Mouse (Mus musculus) layer of hippocampus, postnatal 10 days (tissue): ENCODE data around the gene Rnf222. TPM values are rescaled to one million over a fixed set of nuclear protein-coding genes. Genes with fewer than 3 reads are reported as not detected.
"Not testable (repeated sequence)": the region's sequence is repeated elsewhere in the genome, so short reads cannot be mapped to it uniquely, and the experiment has no call there.

Source experiments
- DNase-seq, 2 experiments: peaks; one replicate each; pipeline ENCODE4 v3.0.0; 2021; ENCODE audit warnings: low spot score in 2 of 2
- total RNA-seq, 2 experiments: library from RNA; stranded (reverse); gene quantifications; 2 replicates each; pipeline ENCODE4 v1.2.3; 2021

Gene Rnf222
- total RNA-seq, 2 experiments from 2014 or later: not detected

DNA sequence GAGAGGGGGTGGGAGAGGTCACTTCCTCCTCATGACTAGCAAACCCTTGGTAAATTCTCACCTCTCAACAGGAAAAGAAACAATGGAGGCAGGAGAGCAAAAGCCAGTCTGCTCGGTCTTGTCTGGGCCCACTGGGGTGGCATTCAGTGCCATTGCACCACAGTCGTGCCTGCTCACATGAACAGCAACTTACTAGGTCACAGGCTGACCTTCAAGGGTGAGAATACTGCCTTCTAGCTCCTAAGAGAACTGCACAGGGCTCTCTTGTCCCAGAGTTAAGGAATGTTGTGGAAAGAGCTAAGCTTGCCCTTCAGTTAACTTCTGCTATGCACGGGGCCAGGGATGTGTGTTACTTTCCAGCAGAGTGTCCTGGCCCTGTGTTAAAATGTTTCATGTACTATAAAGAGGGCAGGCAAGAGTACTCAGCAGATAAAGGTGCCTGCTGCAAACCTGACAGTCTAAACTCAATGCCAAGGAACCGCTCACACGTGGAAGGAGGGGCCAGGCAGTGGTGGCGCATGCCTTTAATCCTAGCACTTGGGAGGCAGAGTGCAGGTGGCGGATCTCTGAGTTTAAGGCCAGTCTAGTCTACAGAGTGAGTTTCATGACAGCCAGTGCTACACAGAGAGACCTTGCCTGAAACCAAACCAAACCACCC is 20.6 kb downstream of the Rnf222 start:
- DNase-seq: no peak

DNA sequence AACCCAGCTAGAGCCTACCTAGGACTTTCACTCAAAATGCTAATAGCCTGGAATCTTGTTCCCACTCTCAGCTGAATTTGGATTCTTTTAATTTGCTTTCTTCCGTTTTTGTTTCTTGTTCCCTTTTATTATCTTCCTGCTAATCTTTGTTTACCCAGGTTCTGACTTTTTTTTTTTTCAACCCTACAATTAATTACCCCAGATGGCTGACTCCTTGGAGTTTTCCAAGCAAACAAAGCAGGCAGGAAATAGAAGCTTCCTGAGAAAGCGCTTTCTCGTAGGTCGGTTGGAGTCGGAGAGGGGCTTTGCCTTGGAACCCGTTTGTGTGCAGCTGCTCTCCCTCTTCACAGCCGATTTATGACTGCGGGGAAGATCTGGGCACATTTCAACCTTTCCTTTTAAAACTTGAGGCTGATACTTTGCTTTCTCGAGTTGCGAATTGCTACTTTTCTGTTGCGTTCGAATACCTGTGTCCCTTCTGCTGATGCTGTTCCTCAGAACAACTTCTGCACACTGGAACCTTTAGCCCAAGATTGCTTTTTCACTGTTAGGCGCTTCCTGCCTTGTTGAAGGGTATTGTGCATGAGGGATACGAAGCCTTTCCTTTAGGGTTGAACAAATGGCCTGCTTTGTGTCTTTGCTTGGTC is 23.3 kb downstream of the Rnf222 start:
- DNase-seq: no peak

DNA sequence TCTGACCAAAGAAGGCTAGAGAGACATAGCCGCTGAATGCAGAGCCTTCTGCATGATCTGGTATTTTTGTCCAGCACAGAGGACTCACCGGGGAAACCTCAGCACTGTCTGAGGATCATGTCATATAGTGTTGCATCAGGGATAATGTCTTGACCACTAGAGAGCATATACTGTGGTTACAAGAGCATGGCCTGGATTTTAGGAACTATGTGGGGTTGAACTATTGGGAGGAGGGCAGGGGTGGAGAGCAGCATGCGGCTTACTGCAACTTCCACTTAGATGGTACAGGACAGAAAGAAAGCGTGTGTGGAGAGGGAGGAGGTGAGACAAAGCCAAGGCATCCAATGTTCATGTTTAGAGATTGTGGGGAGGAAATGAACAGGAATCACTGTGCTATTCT is 26.2 kb downstream of the Rnf222 start:
- no peak for DNase-seq

DNA sequence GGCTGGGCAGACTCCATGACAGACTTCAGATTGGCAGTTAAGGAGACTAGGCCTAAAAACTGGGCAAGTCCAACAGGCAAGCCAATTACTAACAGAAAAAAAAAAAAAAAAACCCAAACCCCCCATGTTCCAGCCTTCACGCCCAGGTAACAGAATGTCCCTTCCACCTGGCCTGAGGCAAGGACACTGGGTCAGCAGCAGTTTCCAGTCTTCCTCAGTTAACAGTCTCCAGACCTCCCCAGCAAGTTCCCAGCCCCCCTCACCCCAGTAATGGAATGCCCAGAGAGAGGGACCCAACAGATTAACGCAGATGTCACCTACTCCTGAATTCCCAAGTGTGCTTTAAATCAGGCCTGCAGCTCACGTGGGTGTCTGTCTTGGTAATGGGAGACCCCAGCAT is 34.8 kb downstream of the Rnf222 start:
- no peak for DNase-seq

DNA sequence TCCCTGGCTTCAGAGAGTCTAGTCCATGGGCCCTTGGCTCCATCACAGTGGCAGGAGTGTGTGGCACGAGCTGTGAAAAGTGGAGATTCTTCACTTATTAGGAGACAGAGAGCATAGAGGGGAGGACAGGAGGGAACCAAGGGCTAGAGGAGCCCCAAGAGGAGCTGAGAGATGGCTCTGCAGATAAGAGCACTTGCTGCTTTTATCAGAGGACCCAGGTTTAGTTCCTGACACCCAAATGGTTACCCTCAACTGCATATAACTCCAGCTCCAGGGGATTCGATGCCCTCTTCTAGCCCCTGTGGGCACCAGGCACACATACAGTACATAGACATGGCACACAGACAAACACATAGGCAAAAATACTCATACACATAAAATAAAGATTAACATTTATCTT is 36.4 kb downstream of the Rnf222 start:
- no peak for DNase-seq

DNA sequence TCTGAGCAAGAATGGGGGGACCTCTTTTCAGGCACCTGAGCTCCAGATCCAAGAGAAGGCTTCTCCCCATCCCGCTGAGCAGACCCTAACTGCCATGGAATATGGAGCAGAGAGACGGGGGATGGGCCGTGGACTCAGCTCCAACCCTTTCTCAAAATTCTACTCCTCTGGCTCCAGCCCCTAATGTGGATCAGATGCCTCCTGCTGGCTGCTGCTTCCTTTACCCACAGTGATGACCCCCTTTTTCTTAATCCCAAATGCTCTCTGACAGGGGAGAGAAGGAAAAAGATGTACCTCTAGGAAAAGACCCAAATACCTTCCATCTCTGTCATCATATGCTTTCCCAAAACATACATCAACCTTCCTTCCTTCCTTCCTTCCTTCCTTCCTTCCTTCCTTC is 38.6 kb downstream of the Rnf222 start, which contains the start of gene Odf4:
Gene Odf4, minus strand, starts transcription at position 101 of the 400 bp plus-strand sequence.
- DNase-seq: no peak

DNA sequence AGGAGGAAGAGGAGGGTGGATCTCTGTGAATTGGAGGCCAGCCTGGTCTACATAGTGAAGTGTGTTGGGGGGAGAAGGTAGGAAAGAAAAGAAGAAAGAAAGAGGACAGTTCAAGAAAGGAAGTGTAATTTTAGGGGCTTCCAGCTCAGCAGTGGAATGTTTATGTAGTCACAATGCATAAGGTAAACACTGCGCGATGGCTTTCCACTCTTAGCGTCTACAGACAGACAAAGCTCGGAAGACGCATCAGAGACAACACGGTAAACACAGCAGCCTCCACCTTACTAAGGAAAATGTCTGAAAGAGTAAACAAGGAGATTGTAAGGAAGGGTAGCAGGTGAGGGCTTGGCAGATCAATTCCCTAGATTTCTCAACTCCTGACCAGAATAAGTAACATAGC is 41.6 kb downstream of the Rnf222 start:
- DNase-seq: no peak

DNA sequence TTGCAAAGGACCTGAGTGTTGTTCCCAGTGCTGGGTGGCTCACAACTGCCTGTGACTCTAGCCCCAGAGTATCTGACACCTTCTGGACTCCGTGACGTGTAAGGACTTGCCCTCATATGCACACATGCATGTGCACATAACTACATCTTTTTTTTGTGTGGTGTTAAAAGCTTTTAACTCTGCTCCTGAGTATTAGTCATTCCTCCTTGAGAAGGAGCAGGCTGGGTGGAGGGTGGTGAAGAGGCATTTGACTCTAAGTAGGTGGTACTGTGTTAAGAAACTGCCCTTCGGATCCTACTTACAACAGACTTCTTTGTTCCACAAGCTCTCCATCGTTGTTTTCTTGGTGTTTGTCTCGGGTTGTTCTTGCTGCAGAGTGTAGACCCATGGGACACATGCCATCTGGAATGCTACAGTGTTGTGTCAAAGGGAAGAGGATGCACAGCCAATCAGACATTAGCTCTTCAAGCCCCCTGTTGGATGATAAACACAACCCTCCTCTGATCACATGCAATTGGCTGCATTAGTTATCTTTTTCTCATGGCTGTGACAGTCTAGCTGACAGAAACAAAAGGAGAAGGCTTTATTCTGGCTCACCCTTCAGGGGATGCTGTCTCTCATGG is 45.6 kb downstream of the Rnf222 start:
- DNase-seq: no peak

DNA sequence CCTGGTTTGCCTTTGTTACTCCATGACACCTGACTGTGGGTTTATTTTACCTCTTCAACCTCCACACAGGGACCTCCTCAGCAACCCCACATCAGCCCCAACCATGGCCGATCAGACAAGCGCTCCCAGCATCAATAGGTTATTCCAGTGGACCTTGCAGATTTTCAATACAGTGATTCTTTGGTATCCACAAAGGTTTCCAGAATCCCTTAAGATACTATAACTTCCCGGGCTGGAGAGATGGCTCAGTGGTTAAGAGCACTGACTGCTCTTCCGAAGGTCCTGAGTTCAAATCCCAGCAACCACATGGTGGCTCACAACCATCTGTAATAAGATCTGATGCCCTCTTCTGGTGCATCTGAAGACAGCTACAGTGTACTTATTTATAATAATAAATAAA is 48.6 kb downstream of the Rnf222 start:
- DNase-seq: not testable (repeated sequence)

DNA sequence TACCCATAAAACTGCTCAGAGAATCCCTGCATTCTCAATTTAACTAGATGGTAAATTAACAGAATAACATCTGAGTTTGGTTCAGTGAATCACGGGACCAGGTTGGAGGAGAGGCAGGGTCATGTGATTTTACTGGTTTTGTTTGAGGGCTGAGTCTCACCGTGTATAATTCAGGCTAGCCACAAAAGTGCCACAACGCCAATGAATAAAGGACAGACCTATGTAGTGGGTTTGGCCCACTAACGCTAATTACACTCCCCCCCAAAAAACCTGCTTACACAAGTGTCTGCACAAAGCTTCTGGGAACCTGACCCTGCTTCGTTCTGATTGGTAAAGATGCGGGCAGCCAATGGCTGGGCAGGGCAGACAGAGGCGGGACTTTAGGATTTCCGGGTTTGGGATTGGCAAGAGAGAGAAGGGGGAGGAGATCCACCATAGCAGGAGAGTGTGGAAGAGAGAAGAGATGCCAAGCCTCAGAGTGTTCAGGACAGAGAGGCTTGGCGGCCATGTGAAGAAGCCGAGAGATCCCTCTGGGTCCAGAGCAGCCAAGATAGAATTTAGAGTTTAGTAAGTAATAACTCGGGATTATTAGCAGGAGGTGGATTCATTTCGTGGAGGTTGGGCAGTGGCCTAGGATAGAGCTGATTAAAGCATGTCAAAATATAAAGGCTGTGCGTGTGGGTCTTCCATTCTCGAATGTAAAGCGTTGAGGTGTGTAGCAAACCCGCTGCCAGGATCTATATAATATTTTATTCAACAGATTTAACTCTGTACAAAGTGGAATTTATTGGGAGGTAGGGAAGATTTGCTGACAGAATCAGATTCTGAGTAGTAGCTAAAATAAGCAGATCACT is 51.3 kb downstream of the Rnf222 start:
- peak; percentile 77 to 84 for DNase-seq

DNA sequence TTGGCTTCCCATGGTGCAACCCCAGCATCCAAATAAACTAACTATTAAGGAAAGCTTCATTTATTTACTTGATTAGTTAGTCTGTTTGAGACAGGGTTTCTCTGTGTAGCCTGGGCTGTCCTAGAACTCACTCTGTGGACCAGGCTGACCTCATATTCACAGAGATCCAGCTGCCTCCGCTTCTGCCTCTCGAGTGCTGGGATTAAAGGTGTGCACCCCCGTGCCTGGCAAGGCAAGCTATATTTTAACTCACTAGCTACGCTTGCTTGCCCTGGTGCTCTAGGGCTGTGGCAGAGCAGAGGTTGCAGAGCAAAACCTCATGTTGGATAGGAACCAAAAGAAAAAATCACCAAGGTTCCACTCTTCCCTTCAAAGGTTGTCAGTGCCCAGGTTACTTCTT is 52.2 kb downstream of the Rnf222 start:
- no peak for DNase-seq

DNA sequence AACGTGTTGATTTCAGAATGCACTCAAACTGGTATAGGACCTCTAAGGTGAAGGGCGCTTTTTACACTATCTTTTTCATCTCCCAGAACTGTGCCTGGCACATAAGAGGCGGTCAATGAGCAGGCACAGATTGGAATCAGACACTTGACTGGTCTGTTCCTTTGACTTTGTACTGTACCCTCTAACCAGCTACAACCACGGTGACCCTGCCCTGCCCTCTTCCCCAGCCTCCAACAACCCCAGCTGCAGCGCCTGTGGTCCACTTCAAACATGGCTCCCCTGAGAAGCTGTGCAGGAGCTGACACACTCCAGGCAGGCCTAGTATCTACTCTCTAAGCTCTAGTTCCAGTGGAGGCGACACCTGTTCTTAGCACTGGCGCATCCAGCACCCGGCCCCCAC is 54.4 kb downstream of the Rnf222 start:
- DNase-seq: no peak

DNA sequence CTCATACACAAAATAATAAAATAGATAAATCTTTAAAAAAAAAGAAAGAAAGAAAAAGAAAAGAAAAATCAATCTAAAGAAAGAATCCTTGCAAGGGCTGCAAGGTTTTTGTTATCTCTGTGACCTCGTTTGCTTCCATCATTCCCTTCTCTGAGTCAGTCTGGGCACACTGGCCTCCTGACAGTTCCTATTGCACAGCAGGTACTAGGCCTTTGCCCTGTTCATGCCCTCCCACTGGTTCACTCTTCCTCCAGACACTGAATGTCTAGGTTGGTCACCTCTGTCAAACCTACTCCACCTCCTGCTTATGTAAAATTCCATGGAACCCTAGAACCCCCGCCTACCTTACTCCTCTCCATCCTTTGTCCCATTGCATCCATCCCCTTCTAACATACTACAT is 56.9 kb downstream of the Rnf222 start:
- DNase-seq: no peak

Other genes starting within 250 kb of the Rnf222 start
- 100 to 1,000 TPM; 164 to 167 TPM for gene Myh10, start 197.0 kb upstream of the Rnf222 start, total RNA-seq
- gene Ndel1, start 16.7 kb upstream of the Rnf222 start, total RNA-seq: 10 to 100 TPM; 82.4 to 87.0 TPM
- 100 to 1,000 TPM; 734 to 739 TPM for gene Rpl26, start 13.0 kb downstream of the Rnf222 start, total RNA-seq
- gene Odf4, start 38.5 kb downstream of the Rnf222 start, total RNA-seq: under 1 TPM; 0.45 to 0.62 TPM
- gene Arhgef15, start 68.9 kb downstream of the Rnf222 start, total RNA-seq: 10 to 100 TPM; 12.2 to 17.4 TPM
- gene Slc25a35, start 79.6 kb downstream of the Rnf222 start, total RNA-seq: 1 to 10 TPM; 4.3 to 4.4 TPM
- gene Rangrf, start 86.6 kb downstream of the Rnf222 start, total RNA-seq: 10 to 100 TPM; 16.2 to 20.5 TPM
- 10 to 100 TPM; 26.2 to 37.5 TPM for gene Pfas, start 119.9 kb downstream of the Rnf222 start, total RNA-seq
- gene Ctc1, start 127.4 kb downstream of the Rnf222 start, total RNA-seq: 10 to 100 TPM; 41.1 to 50.7 TPM
- gene Aurkb, start 157.1 kb downstream of the Rnf222 start, total RNA-seq: 1 to 10 TPM; 5.3 to 6.0 TPM
- gene Borcs6, start 171.2 kb downstream of the Rnf222 start, total RNA-seq: 10 to 100 TPM; 24.2 to 24.9 TPM
- 10 to 100 TPM; 10.4 to 14.0 TPM for gene Tmem107, start 182.3 kb downstream of the Rnf222 start, total RNA-seq
- gene Vamp2, start 199.9 kb downstream of the Rnf222 start, total RNA-seq: 1,000 to 10,000 TPM in 1 of 2 experiments, 100 to 1,000 TPM in 1; 909 to 1,029 TPM
- gene Per1, start 206.7 kb downstream of the Rnf222 start, total RNA-seq: 10 to 100 TPM; 54.4 to 67.2 TPM
- under 1 TPM; 0.54 to 0.96 TPM for gene Hes7, start 231.9 kb downstream of the Rnf222 start, total RNA-seq
- under 1 TPM; 0.59 to 0.89 TPM for gene 9130213A22Rik, start 234.0 kb downstream of the Rnf222 start, total RNA-seq
- 1 to 10 TPM; 5.8 to 6.6 TPM for gene Aloxe3, start 237.3 kb downstream of the Rnf222 start, total RNA-seq